9 mouse cellular contexts compared by ENCODE assay signal in genomic region chr11:119952429-119953224, GRCm38 (mm10). TPM values are rescaled to one million over a fixed set of nuclear protein-coding genes. Genes with fewer than 3 reads are reported as not detected.
DNase-seq lines count a peak whose midpoint lies in the region; ATAC-seq lines count a peak whose summit lies in the region.
"Had no signal": no experiment of that assay in that cellular context is flagged by ENCODE, and none has a peak within 500 bp of the region (broad histone marks: within the 10 kb centered on the region; RNA-seq: fewer than 3 reads in every experiment).

No protein-coding gene starts in this region.

- DNase-seq in urinary bladder, postnatal 14 days (ENCODE audit: low spot score), result peak; percentile 64
- no peak for DNase-seq in urinary bladder, postnatal 10 days (ENCODE audit: low spot score)
- DNase-seq in heart, adult 18-20 months, result peak; percentile 81 to 90
- DNase-seq in kidney, postnatal 10 days, result peak; percentile 80
- peak; percentile 70 for DNase-seq in testis, postnatal 14 days (ENCODE audit: low spot score)
- no peak for DNase-seq in spleen, postnatal 4 days (ENCODE audit: low spot score in 2 of 2)
- no peak for DNase-seq in forebrain, embryonic 10.5 days (ENCODE audit: extremely low spot score, low spot score)
- DNase-seq: liver, embryonic 13.5 days had no signal

- H3K9ac ChIP-seq in midbrain, embryonic 13.5 days (replicated peaks), result no peak overlapping the region
- H3K9ac ChIP-seq: liver, embryonic 13.5 days had no signal

- 68% methylated on average over 5 of the region's 5 CpGs for WGBS in midbrain, embryonic 13.5 days
- WGBS in forebrain, embryonic 10.5 days, result 74% methylated on average over 5 of the region's 5 CpGs

- no peaks in the 10 kb centered on the region for H3K9me3 ChIP-seq in midbrain, embryonic 13.5 days
- H3K9me3 ChIP-seq in forebrain, embryonic 10.5 days, result no peaks in the 10 kb centered on the region
- H3K9me3 ChIP-seq: liver, embryonic 13.5 days had no signal

- H3K36me3 ChIP-seq in midbrain, embryonic 13.5 days, result no peaks in the 10 kb centered on the region
- no peaks in the 10 kb centered on the region for H3K36me3 ChIP-seq in forebrain, embryonic 10.5 days (replicated peaks)
- H3K36me3 ChIP-seq: liver, embryonic 13.5 days had no signal

- no peaks in the 10 kb centered on the region for H3K27me3 ChIP-seq in midbrain, embryonic 13.5 days
- no peaks in the 10 kb centered on the region for H3K27me3 ChIP-seq in forebrain, embryonic 10.5 days (ENCODE audit: poor library complexity, severe bottlenecking)
- H3K27me3 ChIP-seq: liver, embryonic 13.5 days had no signal

- H3K4me1 ChIP-seq in midbrain, embryonic 13.5 days (replicated peaks), result peaks cover 9% of the 10 kb centered on the region; the same call in 1 of the 2 replicates
- peaks cover 53% of the 10 kb centered on the region for H3K4me1 ChIP-seq in forebrain, embryonic 10.5 days

- no peak overlapping the region; the same call in 1 of the 2 replicates for H3K27ac ChIP-seq in midbrain, embryonic 13.5 days
- H3K27ac ChIP-seq in forebrain, embryonic 10.5 days, result no peak overlapping the region
- H3K27ac ChIP-seq: liver, embryonic 13.5 days had no signal

- ATAC-seq in midbrain, embryonic 13.5 days, result no peak

- no peak overlapping the region for H3K4me2 ChIP-seq in midbrain, embryonic 13.5 days (replicated peaks)
- H3K4me2 ChIP-seq: liver, embryonic 13.5 days had no signal

- no peak overlapping the region for H3K4me3 ChIP-seq in midbrain, embryonic 13.5 days (replicated peaks)
- no peak overlapping the region for H3K4me3 ChIP-seq in forebrain, embryonic 10.5 days
- H3K4me3 ChIP-seq: liver, embryonic 13.5 days had no signal

RNA-seq across cellular contexts. Expression of gene Baiap2, which starts 10.1 kb away (rescaled TPM):
- 10 to 100 TPM in 1 of 2 experiments, 1 to 10 TPM in 1; 6.5 to 10.7 TPM for total RNA-seq in heart, adult 18-20 months (2021)
- polyA plus RNA-seq in midbrain, embryonic 13.5 days (2015; fragmentation: Nextera tagmentation; extraction: Ambion mirVana), result 9.2 and 10.0 TPM in 2 replicates
- 9.6 and 11.1 TPM in 2 replicates for polyA plus RNA-seq in forebrain, embryonic 10.5 days (2016; fragmentation: Nextera tagmentation; extraction: Ambion mirVana)

RNA-seq across cellular contexts. Expression of gene Chmp6, which starts 39.4 kb away (rescaled TPM):
- total RNA-seq in heart, adult 18-20 months (2021), result 10 to 100 TPM; 27.8 to 30.2 TPM
- 107 and 112 TPM in 2 replicates for polyA plus RNA-seq in midbrain, embryonic 13.5 days (2015; fragmentation: Nextera tagmentation; extraction: Ambion mirVana)
- polyA plus RNA-seq in forebrain, embryonic 10.5 days (2016; fragmentation: Nextera tagmentation; extraction: Ambion mirVana), result 114 and 124 TPM in 2 replicates

Comparison
In these comparisons a context has a peak if more than half of its experiments do, and no peak if none do; other contexts are left out.
1. DNase-seq: peak in urinary bladder, postnatal 14 days (single experiment), heart, adult 18-20 months (2 of 2), kidney, postnatal 10 days (single experiment) and testis, postnatal 14 days (single experiment); none in urinary bladder, postnatal 10 days (single experiment), spleen, postnatal 4 days (0 of 2) and forebrain, embryonic 10.5 days (single experiment).